Mouse (Mus musculus): ENCODE results near the gene Fgg.

- TF ChIP-seq POLR2A (IDR thresholded peaks at IDR 0.05; ENCODE audit: low read depth, low read length), result no peak
- TF ChIP-seq CTCF (IDR thresholded peaks at IDR 0.05; ENCODE audit: extremely low read depth, insufficient read length, insufficient replicate concordance, low read depth, low read length), result no peak
Observed at GRCm38 (mm10) chr3:83046649-83047048, 39.1 kb downstream of the Fgg start.

All from small intestine, adult 2 months (tissue).